Comparison of ENCODE assay signal across 16 mouse cellular contexts in the genomic region with DNA sequence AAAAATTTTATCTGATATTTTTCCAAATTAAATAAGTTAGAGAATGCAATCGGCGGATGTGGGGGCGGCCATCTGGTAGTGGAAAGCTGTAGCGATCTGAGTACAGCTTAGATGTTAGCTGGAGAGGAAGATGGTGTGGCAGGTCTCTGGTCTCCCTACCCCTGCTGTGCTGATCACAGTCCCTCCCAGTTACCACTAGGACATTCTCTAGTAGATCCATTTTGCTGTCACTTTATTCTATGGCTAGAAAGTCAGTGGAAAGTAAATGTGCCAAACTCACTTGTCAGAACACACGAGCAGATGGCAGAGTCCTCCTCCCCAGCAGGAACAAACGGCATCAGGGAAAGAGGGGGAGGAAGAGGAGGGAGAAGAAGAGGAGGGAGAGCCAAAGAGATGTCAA. TPM values are rescaled to one million over a fixed set of nuclear protein-coding genes. Genes with fewer than 3 reads are reported as not detected.
DNase-seq lines count a peak whose midpoint lies in the region; ATAC-seq lines count a peak whose summit lies in the region.
"Had no signal": no experiment of that assay in that cellular context is flagged by ENCODE, and none has a peak within 500 bp of the region (broad histone marks: within the 10 kb centered on the region; RNA-seq: fewer than 3 reads in every experiment).

No protein-coding gene starts in this region.

- intact Hi-C loops in left cerebral cortex, postnatal 14 days (cut with DNase I) = no loop called here

- DNase-seq in frontal cortex, postnatal 10 days (ENCODE audit: low spot score in 2 of 2) = no peak
- peak; percentile 39 for DNase-seq in brain, embryonic 18.5 days (ENCODE audit: low read depth, low spot score)
- peak; percentile 18 for DNase-seq in cerebellum, adult 9-11 months
- peak; percentile 58 to 69 for DNase-seq in left cerebral cortex, postnatal 14 days (ENCODE audit: low spot score in 2 of 2)
- DNase-seq in kidney, postnatal 4 days = no peak
- DNase-seq in kidney, adult 8-10 months = no peak
- DNase-seq in adrenal gland, postnatal 36 days = no peak
- DNase-seq: liver; lung, embryonic 14.5 days; thymus, postnatal 14 days had no signal

- ATAC-seq in frontal cortex, adult (ENCODE audit: low TSS enrichment) = peak; percentile 68
- ATAC-seq: midbrain, embryonic 16.5 days had no signal

RNA-seq across cellular contexts. Expression of gene Mybphl, which starts 6.3 kb away (rescaled TPM):
- under 1 TPM in 1 of 2 experiments, not detected in 1; 0.55 TPM for total RNA-seq in left cerebral cortex, postnatal 14 days (2021)
- not detected for total RNA-seq in adrenal gland, postnatal 36 days (2021)
- total RNA-seq: ES-E14; hematopoietic stem cell, adult 5-6 weeks; left cerebral cortex, adult 8-10 months; megakaryocyte progenitor cell, adult 5-6 weeks had no signal

RNA-seq across cellular contexts. Expression of gene Psrc1, which starts 25.2 kb away (rescaled TPM):
- total RNA-seq in left cerebral cortex, postnatal 14 days (2021) = 10 to 100 TPM; 14.7 to 15.8 TPM
- total RNA-seq in adrenal gland, postnatal 36 days (2021) = 1 to 10 TPM; 1.0 to 1.6 TPM

RNA-seq across cellular contexts. Expression of gene Celsr2, which starts 56.9 kb away (rescaled TPM):
- total RNA-seq in left cerebral cortex, postnatal 14 days (2021) = 100 to 1,000 TPM; 182 to 194 TPM
- 1 to 10 TPM; 5.6 to 8.1 TPM for total RNA-seq in adrenal gland, postnatal 36 days (2021)

Comparison
In these comparisons a context has a peak if more than half of its experiments do, and no peak if none do; other contexts are left out.
1. DNase-seq: peak in brain, embryonic 18.5 days (single experiment), cerebellum, adult 9-11 months (single experiment) and left cerebral cortex, postnatal 14 days (2 of 2); none in frontal cortex, postnatal 10 days (0 of 2), kidney, postnatal 4 days (0 of 2), kidney, adult 8-10 months (0 of 2) and adrenal gland, postnatal 36 days (0 of 2).
2. RNA of gene Psrc1, which starts 25.2 kb away (total RNA-seq): 14.7 to 15.8 TPM in left cerebral cortex, postnatal 14 days; 1.0 to 1.6 TPM in adrenal gland, postnatal 36 days; every median in the first group is over 4 times any median in the second.
3. RNA of gene Celsr2, which starts 56.9 kb away (total RNA-seq): 182 to 194 TPM in left cerebral cortex, postnatal 14 days; 5.6 to 8.1 TPM in adrenal gland, postnatal 36 days; every median in the first group is over 10 times any median in the second.